Mouse (Mus musculus) T-helper 1 cell (primary cell): ENCODE measurements around the gene Mn1.

Source experiments
- in situ Hi-C: fragments of 300-600 bp; cut with MboI, MseI; formaldehyde crosslinking; loops from one replicate; pipeline ENCODE4 v1.15.1; 2025; ENCODE audit warnings: high pct_unique_total_duplicates

Mn1 gene

GRCm38 (mm10) chr5:111416591-111417374, at the start of gene Mn1:
Gene Mn1 (plus strand): TSS chr5:111417362.
- in situ Hi-C loops = loop anchor here (25.0 kb wide), 1 partner anchor 721 kb away; no protein-coding TSS in a partner anchor

GRCm38 (mm10) chr5:111367937-111368517, 49.1 kb upstream of the Mn1 start:
- in situ Hi-C loops = no loop called here

- in situ Hi-C loops = no loop called here
These were observed 48.6 kb upstream of the Mn1 start for GRCm38 (mm10) chr5:111368576-111368975.

- in situ Hi-C loops = no loop called here
These were observed 41.5 kb upstream of the Mn1 start for GRCm38 (mm10) chr5:111375616-111376015.

- in situ Hi-C loops = no loop called here
These were observed 40.7 kb upstream of the Mn1 start for GRCm38 (mm10) chr5:111376276-111377020.

- in situ Hi-C loops = no loop called here
These were observed 38.8 kb upstream of the Mn1 start for GRCm38 (mm10) chr5:111378126-111378993.

GRCm38 (mm10) chr5:111383335-111383734, 33.8 kb upstream of the Mn1 start:
- in situ Hi-C loops = no loop called here

- in situ Hi-C loops = no loop called here
These were observed 26.3 kb upstream of the Mn1 start for GRCm38 (mm10) chr5:111390911-111391310.

- in situ Hi-C loops = no loop called here
These were observed 25.7 kb upstream of the Mn1 start for GRCm38 (mm10) chr5:111391485-111391884.

GRCm38 (mm10) chr5:111393346-111394197, 23.6 kb upstream of the Mn1 start:
- in situ Hi-C loops = no loop called here

GRCm38 (mm10) chr5:111394198-111395053, 22.7 kb upstream of the Mn1 start:
- in situ Hi-C loops = no loop called here

- in situ Hi-C loops = no loop called here
These were observed 21.4 kb upstream of the Mn1 start for GRCm38 (mm10) chr5:111395771-111396170.

GRCm38 (mm10) chr5:111396199-111396598, 21.0 kb upstream of the Mn1 start:
- in situ Hi-C loops = no loop called here

- in situ Hi-C loops = no loop called here
These were observed 18.7 kb upstream of the Mn1 start for GRCm38 (mm10) chr5:111398471-111398870.

GRCm38 (mm10) chr5:111399271-111399670, 17.9 kb upstream of the Mn1 start:
- in situ Hi-C loops = no loop called here

- in situ Hi-C loops = loop anchor here (25.0 kb wide), 1 partner anchor 735 kb away; no protein-coding TSS in a partner anchor
These were observed 15.1 kb upstream of the Mn1 start for GRCm38 (mm10) chr5:111401879-111402650.

- in situ Hi-C loops = loop anchor here (25.0 kb wide), 1 partner anchor 735 kb away; no protein-coding TSS in a partner anchor
These were observed 14.5 kb upstream of the Mn1 start for GRCm38 (mm10) chr5:111402651-111402996.

- in situ Hi-C loops = loop anchor here (25.0 kb wide), 1 partner anchor 733 kb away; no protein-coding TSS in a partner anchor
These were observed 12.4 kb upstream of the Mn1 start for GRCm38 (mm10) chr5:111404721-111405120.
